Mouse (Mus musculus) layer of hippocampus, adult 8-10 months (tissue): ENCODE results near the gene Ppp1r21. TPM values are rescaled to one million over a fixed set of nuclear protein-coding genes. Genes with fewer than 3 reads are reported as not detected.

ENCODE experiments used
- DNase-seq, 2 experiments: peaks; one replicate each; pipeline ENCODE4 v3.0.0; 2022; ENCODE audit warnings: low spot score in 2 of 2
- total RNA-seq, 4 experiments: library from RNA; stranded (reverse); gene quantifications; 2 replicates each; pipeline ENCODE4 v1.2.4; 2022

Ppp1r21 gene
- total RNA-seq, 4 experiments from 2014 or later, result 71.9 to 83.2 (median 78.0) TPM

- DNase-seq, result no peak
Measured at GRCm38 (mm10) chr17:88609361-88609760, 79.4 kb downstream of the Ppp1r21 start.

GRCm38 (mm10) chr17:88611057-88611456 is 81.1 kb downstream of the Ppp1r21 start:
- no peak for DNase-seq

- no peak for DNase-seq
Measured at GRCm38 (mm10) chr17:88613172-88613571, 83.3 kb downstream of the Ppp1r21 start.

- no peak for DNase-seq
Measured at GRCm38 (mm10) chr17:88613721-88614120, 83.8 kb downstream of the Ppp1r21 start.

GRCm38 (mm10) chr17:88614234-88614633 is 84.3 kb downstream of the Ppp1r21 start:
- DNase-seq, result no peak

GRCm38 (mm10) chr17:88614733-88615132 is 84.8 kb downstream of the Ppp1r21 start:
- no peak for DNase-seq

GRCm38 (mm10) chr17:88615492-88616155 is 85.7 kb downstream of the Ppp1r21 start:
- DNase-seq, result no peak

GRCm38 (mm10) chr17:88620935-88621334 is 91.0 kb downstream of the Ppp1r21 start:
- no peak for DNase-seq

GRCm38 (mm10) chr17:88621374-88621773 is 91.5 kb downstream of the Ppp1r21 start:
- DNase-seq, result no peak

GRCm38 (mm10) chr17:88622711-88623110 is 92.8 kb downstream of the Ppp1r21 start:
- DNase-seq, result no peak

- no peak for DNase-seq
Measured at GRCm38 (mm10) chr17:88624386-88624785, 94.5 kb downstream of the Ppp1r21 start.

- DNase-seq, result no peak
Measured at GRCm38 (mm10) chr17:88625350-88625749, 95.4 kb downstream of the Ppp1r21 start.

GRCm38 (mm10) chr17:88625931-88626330 is 96.0 kb downstream of the Ppp1r21 start:
- DNase-seq, result no peak

GRCm38 (mm10) chr17:88626347-88626811 is 96.5 kb downstream of the Ppp1r21 start:
- no peak for DNase-seq

- no peak for DNase-seq
Measured at GRCm38 (mm10) chr17:88627150-88627549, 97.2 kb downstream of the Ppp1r21 start.

GRCm38 (mm10) chr17:88628676-88629380 is 98.9 kb downstream of the Ppp1r21 start:
- DNase-seq, result no peak

- no peak for DNase-seq
Measured at GRCm38 (mm10) chr17:88629381-88629759, 99.5 kb downstream of the Ppp1r21 start.

GRCm38 (mm10) chr17:88629931-88630553 is 100.1 kb downstream of the Ppp1r21 start:
- no peak for DNase-seq

GRCm38 (mm10) chr17:88630554-88630948 is 100.6 kb downstream of the Ppp1r21 start:
- DNase-seq, result no peak

- no peak for DNase-seq
Measured at GRCm38 (mm10) chr17:88632631-88633030, 102.7 kb downstream of the Ppp1r21 start.

- no peak for DNase-seq
Measured at GRCm38 (mm10) chr17:88636076-88636475, 106.2 kb downstream of the Ppp1r21 start.

GRCm38 (mm10) chr17:88636587-88636986 is 106.7 kb downstream of the Ppp1r21 start:
- DNase-seq, result no peak
